Mouse (Mus musculus): Measurements from ENCODE around the gene Klhdc10.
A peak's percentile ranks its signal among the peaks of the same experiment; 100 is the strongest.

The Klhdc10 gene

DNA sequence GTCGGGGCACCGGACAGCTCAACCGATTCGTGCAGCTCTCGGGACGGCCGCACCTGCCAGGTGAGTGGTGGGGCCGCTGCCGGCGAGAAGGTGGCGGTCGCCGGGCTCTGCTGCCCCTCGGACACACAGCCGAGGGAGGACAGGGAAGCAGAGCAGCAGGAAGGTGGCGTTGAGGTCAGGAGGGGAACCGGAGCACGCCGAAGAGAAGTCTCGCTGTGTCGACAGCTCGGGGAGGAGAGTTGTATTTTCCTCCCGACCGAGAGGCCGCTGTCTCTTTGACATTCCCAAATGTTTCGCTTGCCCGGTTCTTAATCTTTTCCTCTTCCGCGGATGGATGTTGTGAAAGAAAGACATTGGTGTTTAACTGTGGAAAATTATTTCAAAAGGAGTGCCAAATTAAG lies 423 bp downstream of the Klhdc10 start:
- peak in 1 of 2 experiments; percentile 63 for DNase-seq (ENCODE audit: low spot score in 2 of 2)

DNA sequence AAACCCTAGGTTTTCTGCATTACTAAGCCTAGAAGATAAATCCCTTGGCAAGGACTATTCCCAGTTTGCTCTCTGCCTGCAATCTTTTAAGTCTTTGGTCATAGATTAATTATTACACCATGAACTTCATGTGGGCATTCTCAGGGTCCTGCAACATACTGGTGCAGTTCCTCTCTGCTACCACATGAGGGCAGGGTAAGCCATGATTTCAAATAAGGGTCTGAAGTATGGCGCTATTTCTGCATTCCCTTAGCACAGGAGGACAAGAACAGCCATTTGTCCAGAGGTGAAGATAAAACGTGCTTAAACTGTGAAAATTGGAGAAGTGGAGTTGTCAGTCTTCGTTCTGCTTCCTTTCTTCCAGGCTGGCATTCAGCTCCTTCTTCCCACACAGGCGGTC lies 1.8 kb downstream of the Klhdc10 start:
- peak; percentile 37 to 69 for DNase-seq (ENCODE audit: low spot score in 2 of 2)

DNA sequence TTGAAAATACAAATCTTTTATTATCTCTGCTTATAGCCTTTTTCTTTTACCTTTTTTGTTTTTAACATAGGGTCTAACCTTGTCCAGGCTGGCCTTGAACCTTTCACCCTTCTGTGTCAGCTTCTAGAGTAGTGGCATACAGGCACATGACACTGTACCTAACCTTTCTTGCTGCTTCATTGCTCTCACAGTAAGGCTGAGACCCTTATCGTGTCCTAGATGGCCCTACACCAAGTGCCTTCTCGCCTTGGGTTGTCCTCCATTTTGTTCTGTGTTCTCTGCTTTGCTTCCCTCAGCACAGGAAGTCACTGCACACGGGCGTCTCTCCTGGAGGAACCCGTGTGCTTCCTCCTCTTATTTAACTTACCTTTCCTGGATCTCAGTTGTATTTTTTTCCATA lies 3.0 kb downstream of the Klhdc10 start:
- no peak for DNase-seq (ENCODE audit: low spot score in 2 of 2)

DNA sequence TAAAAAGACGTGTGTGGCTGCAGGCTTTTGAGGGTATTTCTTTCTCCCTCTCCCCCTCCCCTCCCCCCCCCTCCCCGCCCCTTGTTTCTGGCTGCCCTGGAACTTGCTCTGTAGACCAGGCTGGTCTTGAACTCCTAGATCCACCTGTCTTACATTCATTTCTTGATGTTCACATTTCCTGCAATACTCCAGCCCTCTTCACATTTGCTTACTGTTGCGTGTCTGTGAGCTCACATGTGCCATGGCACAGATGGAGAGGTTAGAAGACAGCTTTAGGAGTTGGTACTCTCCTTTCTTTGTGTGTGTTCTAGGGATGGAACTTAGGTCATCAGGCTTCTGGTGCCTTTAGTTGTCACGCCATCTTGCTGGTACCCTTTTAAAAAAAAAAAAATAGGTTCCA lies 6.6 kb downstream of the Klhdc10 start:
- no peak for DNase-seq (ENCODE audit: low spot score in 2 of 2)

DNA sequence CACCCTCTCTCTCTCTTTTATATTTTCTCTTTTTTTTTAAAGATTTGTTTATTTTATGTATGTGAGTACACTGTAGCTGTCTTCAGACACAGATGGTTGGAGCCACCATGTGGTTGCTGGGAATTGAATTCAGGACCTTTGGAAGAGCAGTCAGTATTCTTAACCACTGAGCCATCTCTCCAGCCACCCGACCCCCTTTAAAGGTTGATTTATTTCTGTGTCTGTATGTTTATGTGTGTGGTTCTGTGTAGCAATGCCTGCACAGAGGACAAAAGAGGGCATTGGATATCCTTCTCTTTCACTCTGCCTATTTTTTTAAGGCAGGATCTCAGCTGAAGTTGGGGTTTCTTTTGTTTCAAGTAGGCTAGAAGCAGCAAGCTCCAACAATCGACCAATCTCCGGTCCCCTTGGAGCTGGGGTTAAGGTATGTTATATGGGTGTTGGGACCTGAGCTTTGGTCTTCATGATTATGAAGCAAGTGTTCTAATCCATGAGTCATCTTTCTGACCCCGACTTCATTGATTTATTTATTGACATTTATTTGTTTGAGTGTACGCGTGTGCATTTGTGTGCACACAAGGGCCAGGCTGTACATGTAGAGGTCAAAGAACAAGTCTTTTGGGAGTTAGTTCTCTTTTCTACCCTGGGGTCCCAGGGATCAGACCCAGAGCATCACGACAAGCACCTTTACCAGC lies 7.9 kb downstream of the Klhdc10 start:
- no peak for DNase-seq (ENCODE audit: low spot score in 2 of 2)

DNA sequence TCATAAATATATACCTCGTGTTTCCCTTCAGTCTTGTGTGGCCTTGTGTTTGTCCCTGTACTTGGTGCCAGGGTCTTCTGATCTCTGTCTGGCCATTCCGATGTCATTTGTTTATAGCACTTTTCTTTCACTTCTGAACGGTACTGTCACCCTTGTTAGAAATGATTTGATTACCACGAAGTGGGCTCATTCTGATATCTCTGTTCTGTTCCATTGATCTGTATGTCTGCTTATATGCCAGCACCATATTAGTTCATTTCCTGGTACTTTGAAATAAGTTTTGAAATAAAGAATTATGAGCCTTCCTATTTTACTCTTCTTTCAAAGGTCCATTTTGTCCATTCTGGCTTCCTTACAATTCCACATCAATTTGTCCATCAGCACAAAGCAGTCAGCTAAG lies 9.6 kb downstream of the Klhdc10 start:
- DNase-seq (ENCODE audit: low spot score in 2 of 2): no peak

DNA sequence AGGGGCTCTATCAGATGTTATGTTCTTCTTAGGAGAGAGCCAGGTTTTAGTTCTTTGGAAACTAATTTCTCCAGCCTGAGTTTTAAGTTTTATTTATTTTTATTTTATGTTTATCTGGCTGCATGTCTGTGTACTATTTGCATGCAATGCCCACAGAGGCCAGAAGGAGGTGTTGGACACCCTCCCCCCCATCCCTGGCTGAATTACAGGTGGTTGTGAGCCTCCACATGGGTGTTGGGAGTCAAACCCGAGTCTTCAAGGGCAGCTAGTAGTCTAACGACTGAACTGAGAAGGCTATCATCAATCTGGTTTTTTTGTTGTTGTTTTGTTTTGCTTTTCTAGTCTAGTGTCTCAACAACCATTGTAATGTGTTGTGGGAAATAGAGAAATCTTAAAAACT lies 14.5 kb downstream of the Klhdc10 start:
- DNase-seq (ENCODE audit: low spot score in 2 of 2): no peak

DNA sequence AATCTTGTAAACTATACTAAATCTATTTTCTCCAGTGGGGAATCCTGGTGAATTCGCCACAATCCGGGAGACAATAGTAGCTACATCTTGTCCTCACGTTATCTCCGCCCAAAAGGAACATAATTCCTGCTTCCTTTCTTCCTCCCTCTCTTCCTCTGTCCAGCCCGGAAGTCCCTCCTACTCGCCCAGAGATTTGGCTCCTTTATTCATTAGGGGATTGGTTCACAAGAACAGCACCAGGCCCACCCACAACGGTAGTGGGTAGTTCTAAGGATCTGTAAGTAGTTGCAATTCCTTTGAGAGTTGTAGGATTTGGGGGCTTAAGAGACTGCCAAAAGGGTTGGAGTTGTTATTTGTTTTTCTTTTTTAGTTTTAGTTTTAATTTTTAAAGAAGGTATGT lies 15.1 kb downstream of the Klhdc10 start:
- no peak for DNase-seq (ENCODE audit: low spot score in 2 of 2)

DNA sequence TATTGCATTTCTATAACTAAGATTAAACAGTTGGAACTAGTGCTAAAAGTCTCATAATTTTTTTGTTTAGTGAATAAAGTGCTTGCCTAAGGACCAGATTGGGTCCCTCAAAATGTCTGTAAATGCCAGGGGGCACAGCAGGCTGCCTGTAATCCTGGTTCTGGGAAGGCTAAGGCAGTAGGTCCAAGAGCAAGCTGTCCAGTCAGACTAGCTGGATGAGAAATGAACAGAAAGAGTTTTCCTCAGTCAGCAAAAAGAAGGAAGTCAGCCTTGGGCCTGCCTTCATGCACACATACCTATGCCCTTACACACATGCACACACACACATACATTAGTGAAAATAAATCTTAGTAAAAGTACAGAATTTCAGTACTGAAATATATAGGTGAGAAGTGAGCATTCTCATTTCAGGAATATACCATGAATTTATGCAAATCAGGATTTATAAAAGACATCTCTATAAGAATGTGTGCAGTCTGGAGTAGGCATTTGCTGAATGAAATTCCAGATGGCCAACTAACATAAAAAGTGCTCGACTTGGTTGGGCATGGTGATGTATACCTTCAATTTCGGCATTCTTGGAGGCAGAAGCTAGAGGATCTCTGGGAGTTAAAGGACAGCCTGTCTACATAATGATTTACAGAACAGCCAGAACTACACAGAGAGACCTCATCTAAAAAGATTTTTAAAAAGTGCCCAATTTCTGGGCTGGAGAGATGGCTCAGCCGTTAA lies 31.0 kb downstream of the Klhdc10 start:
- DNase-seq (ENCODE audit: low spot score in 2 of 2): no peak

DNA sequence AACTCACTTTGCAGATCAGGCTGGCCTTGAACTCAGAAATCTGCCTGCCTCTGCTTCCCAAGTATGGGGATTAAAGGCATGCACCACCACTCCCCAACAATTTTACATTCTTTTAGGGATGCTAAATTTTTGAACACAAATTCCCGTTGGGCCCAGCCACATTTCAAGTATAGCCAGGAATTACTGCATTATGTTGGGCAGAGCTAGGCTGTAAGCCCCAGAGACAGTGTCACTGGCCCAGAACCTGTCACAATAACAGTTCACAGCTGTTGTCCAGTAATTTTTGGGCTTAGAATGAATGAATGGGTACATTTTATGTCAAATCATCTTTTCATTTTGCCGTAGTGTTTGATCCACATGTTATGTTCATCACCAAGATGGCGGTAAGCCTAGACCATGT lies 34.8 kb downstream of the Klhdc10 start:
- DNase-seq (ENCODE audit: low spot score in 2 of 2): no peak

DNA sequence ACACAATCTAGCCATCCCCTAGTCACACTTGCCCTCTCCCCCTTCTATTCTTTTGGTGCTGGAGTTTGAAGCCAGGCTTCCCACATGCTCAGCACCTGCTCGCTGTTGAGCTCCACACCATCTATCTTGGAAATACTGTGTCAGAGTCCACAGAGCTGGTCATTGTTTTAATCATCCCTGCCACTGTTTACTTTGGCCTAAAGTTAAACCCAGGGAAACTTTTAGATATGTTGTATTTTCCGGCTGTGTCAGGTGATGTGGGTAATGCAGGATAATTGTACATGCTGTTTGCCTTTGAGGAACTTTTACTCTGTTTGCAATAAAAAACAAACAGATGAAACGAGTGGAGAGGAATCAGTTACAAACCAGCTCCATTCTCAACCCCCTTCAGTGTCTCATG lies 35.4 kb downstream of the Klhdc10 start:
- no peak for DNase-seq (ENCODE audit: low spot score in 2 of 2)

DNA sequence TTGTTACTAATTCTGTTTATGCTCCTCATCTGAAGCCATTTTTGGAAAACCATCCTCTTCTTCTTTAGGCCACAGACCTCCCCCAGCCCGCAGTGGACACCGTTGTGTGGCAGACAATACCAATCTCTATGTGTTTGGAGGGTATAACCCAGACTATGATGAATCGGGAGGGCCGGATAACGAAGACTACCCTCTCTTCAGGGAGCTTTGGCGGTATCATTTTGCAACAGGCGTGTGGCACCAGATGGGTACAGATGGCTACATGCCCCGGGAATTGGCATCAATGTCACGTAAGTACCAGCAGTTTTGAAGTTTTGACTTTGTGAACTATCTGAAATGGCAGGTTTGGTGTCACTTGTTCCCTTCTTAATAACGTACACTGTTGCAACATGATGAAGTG lies 37.9 kb downstream of the Klhdc10 start:
- DNase-seq (ENCODE audit: low spot score in 2 of 2): no peak

DNA sequence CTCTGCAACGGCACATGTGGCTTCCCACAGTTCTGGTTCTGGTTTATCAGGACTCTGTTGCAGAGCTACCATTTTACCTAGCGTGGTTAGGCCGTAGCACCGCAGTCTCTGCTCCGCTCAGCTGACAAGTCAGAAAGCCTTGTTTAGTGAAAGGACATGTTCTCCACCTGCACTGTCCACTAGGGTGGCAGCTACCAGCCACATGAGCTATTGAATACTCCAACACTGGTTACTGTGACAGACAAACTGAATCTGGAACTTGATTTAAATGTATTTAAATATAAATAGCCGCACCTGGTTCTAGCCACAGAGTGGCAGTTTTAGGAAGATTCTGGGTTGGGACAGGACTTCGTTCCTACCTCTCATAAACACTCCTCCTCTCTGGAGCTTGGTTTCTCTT lies 55.3 kb downstream of the Klhdc10 start:
- DNase-seq (ENCODE audit: low spot score in 2 of 2): no peak

DNA sequence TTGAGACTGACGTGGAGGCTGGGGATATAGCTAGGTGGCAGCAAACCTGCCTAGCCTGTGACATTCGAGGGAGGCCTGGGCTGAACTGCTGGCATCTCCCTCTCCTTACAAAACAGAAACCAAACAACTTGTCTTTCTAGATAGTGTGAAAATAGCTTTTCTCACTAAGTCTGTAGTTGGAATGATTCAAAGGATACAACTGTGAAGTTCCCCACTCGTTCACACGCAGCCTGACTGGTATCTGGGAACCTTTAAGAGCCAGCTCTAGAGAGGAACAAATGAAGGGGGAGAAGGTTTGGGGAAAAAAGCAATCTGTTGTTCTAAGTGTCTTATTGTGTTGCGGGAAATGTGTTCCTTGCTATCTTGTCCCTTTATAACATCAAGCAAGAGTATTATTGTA lies 57.0 kb downstream of the Klhdc10 start:
- no peak for DNase-seq (ENCODE audit: low spot score in 2 of 2)

DNA sequence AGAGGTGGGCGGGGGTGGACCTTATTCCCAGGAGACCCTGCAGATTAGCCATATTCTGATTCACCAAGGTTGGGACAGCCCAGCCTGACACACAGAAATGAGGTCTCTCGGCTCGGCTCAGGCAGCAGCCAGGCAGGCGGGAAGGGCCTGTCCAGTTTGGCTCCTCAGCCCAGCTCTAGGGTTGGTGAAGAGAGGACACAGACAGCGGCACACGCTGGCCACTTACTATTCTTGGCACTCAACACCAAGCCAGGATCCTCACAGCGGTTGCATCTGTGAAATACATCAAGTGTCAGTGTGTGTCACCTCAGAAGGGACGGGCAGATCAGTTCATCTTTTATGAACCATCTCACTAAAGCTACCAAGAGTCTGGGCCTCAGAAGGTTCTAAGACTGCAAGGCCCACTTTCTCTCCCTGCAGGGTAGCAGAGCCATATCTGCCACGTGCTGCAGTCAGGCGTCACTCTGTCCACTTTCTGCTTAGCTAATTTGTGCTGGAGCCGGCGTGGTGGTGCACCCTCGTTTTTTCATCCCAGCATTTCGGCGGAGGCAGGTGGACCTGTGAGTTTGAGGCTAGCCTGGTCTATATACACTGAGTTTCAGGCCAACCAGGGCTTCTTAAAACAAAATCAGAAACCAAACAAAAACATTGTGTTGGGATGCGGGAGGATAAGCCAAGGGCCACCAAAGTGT lies 57.5 kb downstream of the Klhdc10 start:
- no peak for DNase-seq (ENCODE audit: low spot score in 2 of 2)

DNA sequence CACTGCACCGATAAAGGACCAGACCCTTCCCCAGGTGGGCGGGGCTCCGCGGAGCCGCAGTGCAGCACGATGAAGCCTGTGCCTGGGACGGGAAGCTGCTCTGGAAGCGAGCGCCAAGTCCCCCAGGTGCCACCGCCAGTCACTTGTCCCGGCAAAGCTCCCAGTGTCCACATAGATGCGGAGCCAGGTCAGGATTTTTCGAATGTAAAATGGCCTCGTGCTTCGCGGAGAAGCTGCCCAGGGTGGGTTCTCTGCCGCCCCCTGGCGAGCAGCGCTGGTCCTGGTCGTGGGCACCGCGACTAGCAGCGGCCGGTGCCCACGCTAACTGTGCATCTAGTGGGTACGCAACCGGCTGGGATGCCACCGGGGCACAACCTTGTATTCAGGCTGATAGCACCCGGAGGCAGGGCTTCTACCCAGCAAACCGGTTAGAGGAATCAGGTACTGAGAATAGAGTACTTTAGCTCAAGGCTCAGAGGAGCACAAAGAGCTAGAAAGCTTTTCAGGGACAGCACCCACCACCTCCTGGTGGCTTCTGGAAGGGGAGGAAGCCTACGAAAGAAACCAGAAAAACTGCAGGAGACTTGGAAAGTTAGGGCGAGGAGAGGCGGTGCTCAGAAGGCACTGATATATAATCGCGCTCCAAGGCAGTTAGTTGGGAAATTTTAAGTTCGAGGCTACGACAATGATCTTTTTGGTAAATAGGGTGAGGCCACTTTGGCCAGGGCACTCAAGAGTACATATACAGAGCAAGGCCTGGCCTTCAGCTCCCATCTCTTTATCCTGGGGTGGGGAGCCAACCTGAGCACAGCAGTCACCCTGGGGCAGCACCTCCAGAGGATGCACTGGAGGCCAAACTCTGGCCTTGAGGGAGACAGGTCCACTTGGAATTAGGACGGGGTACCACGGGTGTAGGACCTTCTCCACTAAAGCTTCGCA lies 58.4 kb downstream of the Klhdc10 start:
- peak; percentile 65 to 88 for DNase-seq (ENCODE audit: low spot score in 2 of 2)

DNA sequence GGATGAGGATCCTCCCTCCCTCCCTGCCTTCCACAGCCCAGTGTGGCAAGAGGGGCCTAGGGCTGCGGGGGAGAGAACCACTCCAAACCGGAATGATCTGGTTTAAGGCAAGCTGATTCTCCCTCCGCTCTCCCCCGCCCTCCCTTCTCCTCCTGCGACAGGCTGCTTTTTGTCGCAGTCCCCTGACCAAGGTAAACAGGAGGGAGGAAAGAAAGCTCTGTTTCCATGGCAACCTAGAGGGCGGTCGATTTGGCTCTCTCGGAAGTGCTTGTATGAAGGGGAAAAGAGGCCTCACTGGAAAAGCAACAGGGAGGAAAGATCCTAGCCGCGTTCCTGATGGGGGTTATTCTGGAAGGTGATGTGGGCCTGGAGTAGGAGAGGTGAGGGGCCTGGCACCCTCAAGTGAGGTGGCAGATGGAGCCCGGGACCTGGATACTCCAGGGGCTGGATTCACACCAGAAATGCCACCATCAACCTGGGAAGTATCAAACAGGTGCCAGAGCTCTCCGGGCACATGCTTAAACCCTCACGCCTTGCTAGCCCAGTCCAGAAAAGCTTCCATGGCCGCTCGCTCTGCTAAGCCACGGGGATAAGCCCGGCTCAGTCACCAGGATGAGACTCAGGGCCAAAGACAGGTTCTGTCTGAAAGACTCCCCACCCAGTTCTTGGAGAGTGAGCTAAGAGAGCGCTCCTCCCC lies 59.2 kb downstream of the Klhdc10 start:
- peak in 1 of 2 experiments; percentile 23 for DNase-seq (ENCODE audit: low spot score in 2 of 2)

DNA sequence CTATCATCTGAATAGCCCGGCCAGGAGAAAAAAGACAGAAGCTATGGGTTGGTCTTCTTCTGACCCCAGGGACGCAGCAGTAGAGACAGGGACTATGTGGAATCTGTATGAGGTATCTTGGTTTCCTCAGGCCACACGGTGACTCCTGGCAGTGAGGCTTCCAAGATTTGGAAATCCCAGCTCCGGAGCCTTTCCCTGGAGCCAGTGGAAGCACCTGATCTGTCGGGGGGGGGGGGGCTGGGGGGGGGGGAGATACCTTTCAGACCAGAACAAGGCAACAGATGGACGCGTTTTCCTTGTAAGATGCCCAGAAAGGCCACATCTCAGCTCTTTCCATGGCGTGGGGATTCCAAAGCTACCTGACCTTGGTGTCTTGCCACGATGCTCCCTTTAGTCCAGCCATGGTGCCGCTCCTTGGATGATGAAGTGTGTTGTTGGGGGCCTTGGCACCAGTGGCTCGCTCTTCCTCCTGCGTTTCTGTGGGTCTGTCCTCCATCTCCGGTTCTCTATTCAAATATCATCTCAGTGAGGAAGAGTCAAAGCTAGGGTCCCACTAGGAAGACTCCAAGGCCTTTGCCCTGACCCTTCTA lies 60.2 kb downstream of the Klhdc10 start:
- no peak for DNase-seq (ENCODE audit: low spot score in 2 of 2)

DNA sequence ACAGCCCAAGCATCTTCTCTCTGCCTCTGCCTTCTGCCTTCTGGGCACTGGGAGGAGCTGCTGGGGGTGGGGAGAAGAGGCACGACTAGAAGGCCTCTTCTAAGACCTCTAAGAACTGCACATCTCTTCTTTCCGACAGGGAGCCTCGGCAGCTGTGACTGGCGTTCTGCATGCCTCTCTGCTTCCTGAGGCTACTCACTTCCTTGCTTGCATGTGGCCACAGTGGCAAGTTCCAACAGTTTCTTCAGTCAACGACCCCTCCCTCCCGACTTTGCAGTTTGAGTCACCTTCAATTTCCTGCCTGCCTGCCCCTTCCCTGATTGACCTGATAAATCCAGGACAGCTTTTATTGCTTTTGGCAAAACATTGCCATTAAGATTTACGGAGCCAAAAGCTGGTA lies 61.2 kb downstream of the Klhdc10 start:
- no peak for DNase-seq (ENCODE audit: low spot score in 2 of 2)

DNA sequence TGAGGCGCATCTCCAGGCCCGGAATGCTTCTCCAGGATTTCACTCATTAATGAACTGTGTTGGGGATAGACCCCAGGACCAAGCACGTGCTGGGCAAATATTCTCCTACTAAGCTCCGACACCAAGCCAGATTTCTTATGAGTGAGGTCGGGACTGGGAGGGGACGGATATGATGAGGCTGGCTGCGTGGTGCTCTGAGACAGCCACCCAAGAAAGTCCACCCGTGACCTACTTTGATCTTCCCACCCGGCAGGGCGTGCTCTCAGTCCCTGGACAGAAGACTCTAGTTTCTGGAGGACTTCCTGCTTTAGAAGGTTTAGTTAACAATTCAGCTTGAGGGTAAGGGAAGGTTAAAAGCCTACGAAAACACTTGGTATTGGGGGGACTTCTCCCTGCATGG lies 63.9 kb downstream of the Klhdc10 start:
- DNase-seq (ENCODE audit: low spot score in 2 of 2): no peak

DNA sequence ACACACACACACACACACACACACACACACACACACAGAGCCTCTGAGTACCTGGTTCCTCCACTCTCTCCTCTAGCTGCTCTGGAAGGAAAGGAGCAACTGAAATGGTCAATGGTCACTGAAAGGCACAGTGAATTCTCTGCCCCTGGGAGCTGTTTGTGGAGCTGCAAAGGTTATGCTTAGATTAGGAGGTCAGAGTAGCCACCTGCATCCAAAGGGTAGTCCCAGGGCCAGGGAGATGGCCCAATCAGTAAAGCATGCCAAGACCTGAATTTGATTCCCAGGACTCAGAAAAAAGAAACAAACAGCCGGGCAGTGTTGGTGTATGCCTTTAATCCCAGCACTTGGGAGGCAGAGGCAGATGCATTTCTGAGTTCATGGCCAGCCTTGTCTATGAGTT lies 66.4 kb downstream of the Klhdc10 start:
- DNase-seq (ENCODE audit: low spot score in 2 of 2): no peak
